Mouse (Mus musculus) hindbrain, postnatal 0 days (tissue): ENCODE measurements at regions not wholly inside any gene's neighbourhood (a gene's known extent, or its start where the extent isn't known, plus 50 kb on each side); places are given as distances from the start of the nearest gene placed in this dataset.
A peak's percentile ranks its signal among the peaks of the same experiment; 100 is the strongest.

ENCODE experiments used
- ATAC-seq: fragments of 200-750 bp; cut with Nextera tagmentation; 2 replicates; pipeline ENCODE4 v1.8.0; 2017; ENCODE audit warnings: mild to moderate bottlenecking, moderate TSS enrichment, moderate library complexity
- DNase-seq: peaks from one replicate; pipeline ENCODE4 v3.0.0-alpha.2; 2015; ENCODE audit warnings: low spot score
- H3K27ac ChIP-seq: fragments of 300-500 bp; sonication (generic); 2 replicates; pipeline ENCODE4 v1.5.1; 2014; ENCODE audit warnings: mild to moderate bottlenecking
- H3K27me3 ChIP-seq: fragments of 300-500 bp; sonication (generic); 2 replicates; pipeline ENCODE4 v1.6.1; 2014; ENCODE audit warnings: low read length, mixed read lengths; ENCODE audit not compliant: insufficient read depth
- H3K36me3 ChIP-seq: fragments of 300-500 bp; sonication (generic); 2 replicates; pipeline ENCODE4 v1.6.1; 2014; ENCODE audit warnings: low read length, mixed read lengths; ENCODE audit not compliant: insufficient read depth
- H3K4me1 ChIP-seq: fragments of 300-500 bp; sonication (generic); 2 replicates; pipeline ENCODE4 v1.6.1; 2014; ENCODE audit warnings: antibody characterized with exemption, low read length, mixed read lengths; ENCODE audit not compliant: insufficient read depth
- H3K4me2 ChIP-seq: fragments of 300-500 bp; sonication (generic); 2 replicates; pipeline ENCODE4 v1.6.1; 2014; ENCODE audit warnings: low read depth, mild to moderate bottlenecking, low read length, moderate library complexity, mixed read lengths
- H3K4me3 ChIP-seq: fragments of 300-500 bp; sonication (generic); 2 replicates; pipeline ENCODE4 v1.5.1; 2014; ENCODE audit warnings: low read length
- H3K9ac ChIP-seq: fragments of 300-500 bp; sonication (generic); replicated peaks from 2 replicates; pipeline ENCODE4 v1.6.1; 2014; ENCODE audit warnings: mild to moderate bottlenecking, low read length, moderate library complexity, mixed read lengths
- H3K9me3 ChIP-seq: fragments of 300-500 bp; sonication (generic); 2 replicates; pipeline ENCODE4 v1.6.1; 2016; ENCODE audit warnings: low read length, mixed read lengths
- CTCF ChIP-seq: IDR thresholded peaks from 2 replicates; pipeline ENCODE4 v1.5.1; 2016; ENCODE audit warnings: antibody characterized with exemption, control low read depth, low read depth
- WGBS: fragments of 180-500 bp; shearing (Covaris S2); extraction: QIAGEN DNeasy Blood & Tissue Kit; methylation state at CpG from one replicate; pipeline ENCODE4 v1.1.7; 2014; 5-methylcytosine and 5-hydroxymethylcytosine counted together

- Histone ChIP-seq H3K27ac (no peak overlapping the region), H3K4me3 (no peak overlapping the region), H3K9ac (no peak overlapping the region), H3K27me3 (no peaks in the 10 kb centered on the region), H3K36me3 (no peaks in the 10 kb centered on the region), H3K4me2 (no peak overlapping the region), H3K9me3 (no peaks in the 10 kb centered on the region), H3K4me1 (no peaks in the 10 kb centered on the region)
- DNase-seq (no peak), ATAC-seq (no peak)
- no peak for TF ChIP-seq CTCF
Observed at GRCm38 (mm10) chr3:159017269-159017668, 455.2 kb upstream of the Lrrc7 start.

GRCm38 (mm10) chr3:159016426-159016825 is 454.4 kb upstream of the Lrrc7 start:
- no peak overlapping the region for H3K4me2 ChIP-seq
- DNase-seq, result no peak
- H3K27me3 ChIP-seq, result no peaks in the 10 kb centered on the region
- ATAC-seq, result no peak
- TF ChIP-seq CTCF, result no peak
- no peak overlapping the region for H3K4me3 ChIP-seq
- H3K27ac ChIP-seq, result no peak overlapping the region
- no peaks in the 10 kb centered on the region for H3K9me3 ChIP-seq
- H3K4me1 ChIP-seq, result no peaks in the 10 kb centered on the region
- H3K36me3 ChIP-seq, result no peaks in the 10 kb centered on the region
- no peak overlapping the region for H3K9ac ChIP-seq

GRCm38 (mm10) chr3:159010954-159011638 is 449.1 kb upstream of the Lrrc7 start:
- Histone ChIP-seq H3K27me3 (no peaks in the 10 kb centered on the region), H3K27ac (no peak overlapping the region), H3K9me3 (no peaks in the 10 kb centered on the region), H3K4me2 (no peak overlapping the region), H3K4me1 (no peaks in the 10 kb centered on the region), H3K9ac (no peak overlapping the region), H3K4me3 (no peak overlapping the region), H3K36me3 (no peaks in the 10 kb centered on the region)
- no peak for ATAC-seq
- WGBS, result 11% methylated on average over 1 of the region's 1 CpGs
- DNase-seq, result no peak
- TF ChIP-seq CTCF, result no peak

GRCm38 (mm10) chr3:159004013-159004412 is 442.0 kb upstream of the Lrrc7 start:
- no peaks in the 10 kb centered on the region for H3K9me3 ChIP-seq
- no peaks in the 10 kb centered on the region for H3K4me1 ChIP-seq
- DNase-seq, result no peak
- WGBS, result 32% methylated on average over 1 of the region's 1 CpGs
- no peak for TF ChIP-seq CTCF
- H3K27ac ChIP-seq, result no peak overlapping the region
- H3K9ac ChIP-seq, result no peak overlapping the region
- no peak for ATAC-seq
- no peaks in the 10 kb centered on the region for H3K36me3 ChIP-seq
- H3K4me2 ChIP-seq, result no peak overlapping the region
- H3K27me3 ChIP-seq, result no peaks in the 10 kb centered on the region
- H3K4me3 ChIP-seq, result no peak overlapping the region

- ATAC-seq, result no peak
- no peaks in the 10 kb centered on the region for H3K27me3 ChIP-seq
- H3K36me3 ChIP-seq, result no peaks in the 10 kb centered on the region
- no peak overlapping the region for H3K4me2 ChIP-seq
- 47% methylated on average over 5 of the region's 5 CpGs for WGBS
- no peak overlapping the region for H3K27ac ChIP-seq
- H3K4me1 ChIP-seq, result no peaks in the 10 kb centered on the region
- DNase-seq, result no peak
- TF ChIP-seq CTCF, result no peak
- no peak overlapping the region for H3K4me3 ChIP-seq
- no peaks in the 10 kb centered on the region for H3K9me3 ChIP-seq
- H3K9ac ChIP-seq, result no peak overlapping the region
Observed at GRCm38 (mm10) chr3:158985438-158986111, 423.6 kb upstream of the Lrrc7 start.

- H3K9ac ChIP-seq, result no peak overlapping the region
- peak; percentile 84 for ATAC-seq
- H3K4me2 ChIP-seq, result no peak overlapping the region
- H3K36me3 ChIP-seq, result no peaks in the 10 kb centered on the region
- no peak overlapping the region for H3K4me3 ChIP-seq
- no peak for TF ChIP-seq CTCF
- DNase-seq, result peak; percentile 58
- H3K4me1 ChIP-seq, result no peaks in the 10 kb centered on the region
- no peaks in the 10 kb centered on the region for H3K9me3 ChIP-seq
- H3K27me3 ChIP-seq, result no peaks in the 10 kb centered on the region
- H3K27ac ChIP-seq, result no peak overlapping the region
Observed at GRCm38 (mm10) chr3:158947063-158947462, 385.0 kb upstream of the Lrrc7 start.

GRCm38 (mm10) chr3:158905104-158905503 is 343.1 kb upstream of the Lrrc7 start:
- 81% methylated on average over 2 of the region's 2 CpGs for WGBS
- TF ChIP-seq CTCF, result no peak
- H3K27me3 ChIP-seq, result no peaks in the 10 kb centered on the region

More at GRCm38 (mm10) chr3:158905104-158905503, 343.1 kb upstream of the Lrrc7 start:
- Histone ChIP-seq H3K9me3 (no peaks in the 10 kb centered on the region), H3K4me3 (no peak overlapping the region), H3K27ac (no peak overlapping the region), H3K4me1 (no peaks in the 10 kb centered on the region), H3K9ac (no peak overlapping the region), H3K36me3 (no peaks in the 10 kb centered on the region), H3K4me2 (no peak overlapping the region)
- DNase-seq, result no peak
- no peak for ATAC-seq
